Mouse (Mus musculus) testis, adult 2 months (tissue): ENCODE results near the gene Fanca.
A peak's percentile ranks its signal among the peaks of the same experiment; 100 is the strongest.

Experiments used
- CTCF ChIP-seq: fragments of 200-500 bp; IDR thresholded peaks from 2 replicates; pipeline ENCODE4 v1.5.1; 2012; ENCODE audit warnings: low read depth, mild to moderate bottlenecking, inconsistent platforms, low read length, moderate library complexity; ENCODE audit not compliant: control insufficient read depth, insufficient read depth, insufficient replicate concordance
- POLR2A ChIP-seq: fragments of 200-500 bp; IDR thresholded peaks from 2 replicates; pipeline ENCODE4 v1.6.1; 2012; ENCODE audit warnings: low read depth, mild to moderate bottlenecking, inconsistent platforms, low read length, moderate library complexity; ENCODE audit not compliant: control insufficient read depth

DNA sequence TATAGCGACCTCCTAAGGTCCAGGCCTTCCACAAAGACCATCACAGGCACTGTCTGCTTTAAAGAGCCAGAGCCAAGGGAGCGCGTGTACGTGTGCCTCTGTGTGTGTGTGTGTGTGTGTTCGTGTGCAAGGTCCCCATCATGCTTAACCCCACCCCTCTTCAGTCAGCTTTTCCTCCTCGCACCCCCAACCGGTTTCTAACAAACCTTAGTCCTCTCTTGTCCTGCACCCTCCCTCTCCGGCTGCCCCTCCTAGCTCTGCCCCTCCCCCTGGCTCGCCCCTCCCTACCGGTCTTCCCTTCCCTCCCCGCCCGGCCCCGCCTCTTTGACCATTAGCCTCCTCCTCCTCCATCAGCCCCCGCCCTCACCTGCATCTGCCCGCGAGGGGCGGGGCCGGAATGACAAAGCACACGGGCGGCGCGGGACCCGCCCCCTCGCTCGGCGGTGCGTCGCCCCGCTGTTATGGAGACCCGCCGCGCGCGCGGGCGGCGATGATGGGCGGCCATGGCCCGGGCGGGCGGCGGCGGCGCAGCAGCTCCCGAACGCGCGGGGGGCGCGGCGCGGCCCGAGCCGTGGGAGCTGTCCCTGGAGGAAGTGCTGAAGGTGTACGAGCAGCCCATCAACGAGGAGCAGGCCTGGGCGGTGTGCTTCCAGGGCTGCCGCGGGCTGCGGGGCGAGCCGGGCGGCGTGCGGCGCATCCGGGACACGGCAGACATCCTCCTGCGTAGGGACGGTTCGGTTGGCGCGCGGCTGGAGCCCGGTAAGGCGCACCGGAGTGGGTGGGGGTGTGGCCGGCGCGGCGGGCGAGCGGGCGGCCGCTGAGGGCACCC, 14.1 kb upstream of the Fanca start, which contains the start of gene Spire2:
- TF ChIP-seq CTCF, result no peak
- TF ChIP-seq POLR2A, result peak; percentile 2
